Comparison of ENCODE assay signal across 9 mouse cellular contexts in the genomic region with DNA sequence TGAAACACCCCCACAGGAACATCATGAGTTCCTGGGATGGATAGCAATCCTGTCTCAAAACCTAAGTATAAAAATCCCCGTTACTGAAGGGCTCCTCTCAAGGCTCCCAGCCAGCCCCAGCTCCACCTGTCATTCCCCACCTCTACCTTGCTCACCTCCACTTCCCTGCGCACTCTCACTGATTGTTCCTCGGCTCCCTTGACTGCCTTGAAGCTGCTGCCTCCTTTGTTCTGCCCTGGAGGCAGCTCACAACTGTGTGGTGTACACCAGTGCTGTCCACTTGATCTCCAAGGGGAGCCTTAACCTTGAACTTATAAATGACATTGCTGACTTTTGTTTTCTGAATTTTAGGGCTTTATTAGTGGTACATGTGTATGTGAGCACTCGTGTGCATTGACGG. TPM values are rescaled to one million over a fixed set of nuclear protein-coding genes. Genes with fewer than 3 reads are reported as not detected.
DNase-seq lines count a peak whose midpoint lies in the region; ATAC-seq lines count a peak whose summit lies in the region.
"Had no signal": no experiment of that assay in that cellular context is flagged by ENCODE, and none has a peak within 500 bp of the region (broad histone marks: within the 10 kb centered on the region; RNA-seq: fewer than 3 reads in every experiment).

No protein-coding gene starts in this region.

- H3K36me3 ChIP-seq in kidney, embryonic 16.5 days (ENCODE audit: insufficient read depth, low read length): peaks cover 36% of the 10 kb centered on the region
- peaks cover 32% of the 10 kb centered on the region for H3K36me3 ChIP-seq in embryonic facial prominence, embryonic 15.5 days
- H3K36me3 ChIP-seq in liver, embryonic 12.5 days: peaks cover 41% of the 10 kb centered on the region

- no peak overlapping the region for H3K27ac ChIP-seq in kidney, embryonic 16.5 days (ENCODE audit: low read length)
- H3K27ac ChIP-seq in brown adipose tissue, adult 24 weeks (replicated peaks; ENCODE audit: low read depth, low read length): no peak overlapping the region
- no peak overlapping the region for H3K27ac ChIP-seq in embryonic facial prominence, embryonic 15.5 days (replicated peaks)
- no peak overlapping the region for H3K27ac ChIP-seq in liver, embryonic 12.5 days

- H3K4me3 ChIP-seq in kidney, embryonic 16.5 days (ENCODE audit: low read length): no peak overlapping the region
- peak overlapping the region; percentile 75 for H3K4me3 ChIP-seq in brown adipose tissue, adult 24 weeks (ENCODE audit: insufficient read depth, low read depth, low read length)
- H3K4me3 ChIP-seq in embryonic facial prominence, embryonic 15.5 days (replicated peaks): peak overlapping the region; percentile 60
- peak overlapping the region; percentile 80 for H3K4me3 ChIP-seq in liver, embryonic 12.5 days

- peaks cover 18% of the 10 kb centered on the region for H3K4me1 ChIP-seq in kidney, embryonic 16.5 days (ENCODE audit: insufficient read depth, low read length)
- peaks cover 17% of the 10 kb centered on the region for H3K4me1 ChIP-seq in brown adipose tissue, adult 24 weeks (ENCODE audit: control insufficient read depth, insufficient read depth, insufficient read length, low read length)
- peaks cover 16% of the 10 kb centered on the region for H3K4me1 ChIP-seq in embryonic facial prominence, embryonic 15.5 days
- H3K4me1 ChIP-seq in liver, embryonic 12.5 days: peaks cover 65% of the 10 kb centered on the region

- no peaks in the 10 kb centered on the region for H3K9me3 ChIP-seq in kidney, embryonic 16.5 days (ENCODE audit: low read length)
- no peaks in the 10 kb centered on the region for H3K9me3 ChIP-seq in embryonic facial prominence, embryonic 15.5 days (replicated peaks)
- H3K9me3 ChIP-seq in liver, embryonic 12.5 days (replicated peaks): no peaks in the 10 kb centered on the region

- no peak for DNase-seq in kidney, adult 11 months
- DNase-seq in urinary bladder, postnatal 25 days (ENCODE audit: low spot score): no peak
- no peak for DNase-seq in left cerebral cortex, postnatal 25 days (ENCODE audit: low spot score in 2 of 2)
- no peak for DNase-seq in c-Kit-positive CD71-positive TER-119-positive erythroid progenitor cells, embryonic 14.5 days (ENCODE audit: low spot score)
- DNase-seq: thymus, postnatal 36 days had no signal

- H3K27me3 ChIP-seq in kidney, embryonic 16.5 days (ENCODE audit: insufficient read depth, low read length): no peaks in the 10 kb centered on the region
- H3K27me3 ChIP-seq in embryonic facial prominence, embryonic 15.5 days: no peaks in the 10 kb centered on the region
- no peaks in the 10 kb centered on the region for H3K27me3 ChIP-seq in liver, embryonic 12.5 days (replicated peaks)

- intact Hi-C loops in left cerebral cortex, postnatal 25 days (cut with DNase I): loop anchor here (5.0 kb wide), 1 partner anchor 126 kb away; no protein-coding TSS in a partner anchor

- ATAC-seq in kidney, embryonic 16.5 days (ENCODE audit: low FRiP score, low TSS enrichment): no peak
- ATAC-seq in embryonic facial prominence, embryonic 15.5 days (ENCODE audit: insufficient number of reproducible peaks, low FRiP score, low TSS enrichment, low read depth): no peak
- ATAC-seq in liver, embryonic 12.5 days: no peak

- 0 out of 2 replicates have a peak overlapping the region, but pooled peaks have one; percentile 85 for H3K4me2 ChIP-seq in kidney, embryonic 16.5 days (replicated peaks; ENCODE audit: low read depth, low read length)
- peak overlapping the region; percentile 83; the same call in 1 of the 2 replicates for H3K4me2 ChIP-seq in embryonic facial prominence, embryonic 15.5 days (replicated peaks)
- peak overlapping the region; percentile 89 for H3K4me2 ChIP-seq in liver, embryonic 12.5 days

- no peak overlapping the region for H3K9ac ChIP-seq in kidney, embryonic 16.5 days (replicated peaks; ENCODE audit: low read length)
- H3K9ac ChIP-seq in embryonic facial prominence, embryonic 15.5 days: no peak overlapping the region
- peak overlapping the region; percentile 80 for H3K9ac ChIP-seq in liver, embryonic 12.5 days

- WGBS in kidney, embryonic 16.5 days: 55% methylated on average over 5 of the region's 5 CpGs
- 58% methylated on average over 5 of the region's 5 CpGs for WGBS in embryonic facial prominence, embryonic 15.5 days
- 70% methylated on average over 5 of the region's 5 CpGs for WGBS in liver, embryonic 12.5 days (ENCODE audit: insufficient replicate concordance)

RNA-seq across cellular contexts. Expression of a gene that starts 1.7 kb away (rescaled TPM):
- polyA plus RNA-seq in kidney, embryonic 16.5 days (2015; fragmentation: Nextera tagmentation; extraction: Ambion mirVana): 356 and 362 TPM in 2 replicates
- 676 and 868 TPM in 2 replicates for polyA plus RNA-seq in brown adipose tissue, adult 24 weeks (2012; ENCODE audit: insufficient read depth, insufficient read length, missing spikeins)
- polyA plus RNA-seq in embryonic facial prominence, embryonic 15.5 days (2015; fragmentation: Nextera tagmentation; extraction: Ambion mirVana): 285 and 288 TPM in 2 replicates
- polyA plus RNA-seq in liver, embryonic 12.5 days (2016; fragmentation: Nextera tagmentation; extraction: Ambion mirVana): 290 and 291 TPM in 2 replicates
- total RNA-seq in left cerebral cortex, postnatal 25 days (2021): 100 to 1,000 TPM; 140 to 145 TPM

RNA-seq across cellular contexts. Expression of a gene that starts 32.5 kb away (rescaled TPM):
- polyA plus RNA-seq in kidney, embryonic 16.5 days (2015; fragmentation: Nextera tagmentation; extraction: Ambion mirVana): not detected in 2 replicates
- polyA plus RNA-seq in brown adipose tissue, adult 24 weeks (2012; ENCODE audit: insufficient read depth, insufficient read length, missing spikeins): not detected in 2 replicates
- 0.14 and 0.36 TPM in 2 replicates for polyA plus RNA-seq in embryonic facial prominence, embryonic 15.5 days (2015; fragmentation: Nextera tagmentation; extraction: Ambion mirVana)
- polyA plus RNA-seq in liver, embryonic 12.5 days (2016; fragmentation: Nextera tagmentation; extraction: Ambion mirVana): not detected in 2 replicates
- not detected for total RNA-seq in left cerebral cortex, postnatal 25 days (2021)

RNA-seq across cellular contexts. Expression of a gene that starts 39.6 kb away (rescaled TPM):
- polyA plus RNA-seq in kidney, embryonic 16.5 days (2015; fragmentation: Nextera tagmentation; extraction: Ambion mirVana): 631 and 669 TPM in 2 replicates
- polyA plus RNA-seq in brown adipose tissue, adult 24 weeks (2012; ENCODE audit: insufficient read depth, insufficient read length, missing spikeins): 552 and 608 TPM in 2 replicates
- 540 and 549 TPM in 2 replicates for polyA plus RNA-seq in embryonic facial prominence, embryonic 15.5 days (2015; fragmentation: Nextera tagmentation; extraction: Ambion mirVana)
- 371 and 378 TPM in 2 replicates for polyA plus RNA-seq in liver, embryonic 12.5 days (2016; fragmentation: Nextera tagmentation; extraction: Ambion mirVana)
- total RNA-seq in left cerebral cortex, postnatal 25 days (2021): 100 to 1,000 TPM; 549 to 574 TPM

RNA-seq across cellular contexts. Expression of a gene that starts 39.9 kb away (rescaled TPM):
- polyA plus RNA-seq in kidney, embryonic 16.5 days (2015; fragmentation: Nextera tagmentation; extraction: Ambion mirVana): 67.5 and 68.0 TPM in 2 replicates
- polyA plus RNA-seq in brown adipose tissue, adult 24 weeks (2012; ENCODE audit: insufficient read depth, insufficient read length, missing spikeins): 25.0 and 50.3 TPM in 2 replicates
- polyA plus RNA-seq in embryonic facial prominence, embryonic 15.5 days (2015; fragmentation: Nextera tagmentation; extraction: Ambion mirVana): 75.2 and 76.6 TPM in 2 replicates
- 65.1 and 69.8 TPM in 2 replicates for polyA plus RNA-seq in liver, embryonic 12.5 days (2016; fragmentation: Nextera tagmentation; extraction: Ambion mirVana)
- total RNA-seq in left cerebral cortex, postnatal 25 days (2021): 10 to 100 TPM; 56.0 to 59.1 TPM
